Mouse (Mus musculus): Measurements from ENCODE around the gene Cyp4f16. TPM values are rescaled to one million over a fixed set of nuclear protein-coding genes. Genes with fewer than 3 reads are reported as not detected.
"Not testable (repeated sequence)": the region's sequence is repeated elsewhere in the genome, so short reads cannot be mapped to it uniquely, and the experiment has no call there.

The Cyp4f16 gene
- total RNA-seq (2017): 7.1 and 14.4 TPM in 2 replicates

- ATAC-seq (replicated peaks in 1 of 2; ENCODE audit: insufficient read depth in 1 of 2, low FRiP score in 2 of 2, low TSS enrichment in 1 of 2, low read depth in 1 of 2, poor library complexity in 2 of 2, severe bottlenecking in 2 of 2): peak; percentile 88 to 96
Observed at GRCm38 (mm10) chr17:32536051-32536866, at the start of gene Cyp4f16. TSS of gene Cyp4f16 (plus strand) at chr17:32536558.

GRCm38 (mm10) chr17:32492349-32492980 lies 43.9 kb upstream of the Cyp4f16 start:
- peak; percentile 28 to 47; a peak in 3 of 4 replicates for ATAC-seq (replicated peaks in 1 of 2; ENCODE audit: insufficient read depth in 1 of 2, low FRiP score in 2 of 2, low TSS enrichment in 1 of 2, low read depth in 1 of 2, poor library complexity in 2 of 2, severe bottlenecking in 2 of 2)

- ATAC-seq (replicated peaks in 1 of 2; ENCODE audit: insufficient read depth in 1 of 2, low FRiP score in 2 of 2, low TSS enrichment in 1 of 2, low read depth in 1 of 2, poor library complexity in 2 of 2, severe bottlenecking in 2 of 2): peak; percentile 83 to 91
Observed at GRCm38 (mm10) chr17:32494601-32495000, 41.8 kb upstream of the Cyp4f16 start.

GRCm38 (mm10) chr17:32500511-32500910 lies 35.8 kb upstream of the Cyp4f16 start:
- ATAC-seq (replicated peaks in 1 of 2; ENCODE audit: insufficient read depth in 1 of 2, low FRiP score in 2 of 2, low TSS enrichment in 1 of 2, low read depth in 1 of 2, poor library complexity in 2 of 2, severe bottlenecking in 2 of 2): not testable (repeated sequence)

- no peak for ATAC-seq (replicated peaks in 1 of 2; ENCODE audit: insufficient read depth in 1 of 2, low FRiP score in 2 of 2, low TSS enrichment in 1 of 2, low read depth in 1 of 2, poor library complexity in 2 of 2, severe bottlenecking in 2 of 2)
Observed at GRCm38 (mm10) chr17:32501051-32501450, 35.3 kb upstream of the Cyp4f16 start.

GRCm38 (mm10) chr17:32503111-32503510 lies 33.2 kb upstream of the Cyp4f16 start:
- ATAC-seq (replicated peaks in 1 of 2; ENCODE audit: insufficient read depth in 1 of 2, low FRiP score in 2 of 2, low TSS enrichment in 1 of 2, low read depth in 1 of 2, poor library complexity in 2 of 2, severe bottlenecking in 2 of 2): no peak

- ATAC-seq (replicated peaks in 1 of 2; ENCODE audit: insufficient read depth in 1 of 2, low FRiP score in 2 of 2, low TSS enrichment in 1 of 2, low read depth in 1 of 2, poor library complexity in 2 of 2, severe bottlenecking in 2 of 2): peak; percentile 42 to 52
Observed at GRCm38 (mm10) chr17:32505851-32506728, 30.3 kb upstream of the Cyp4f16 start, which contains the start of gene Cyp4f17. TSS of gene Cyp4f17 (plus strand) at chr17:32506050.

GRCm38 (mm10) chr17:32506729-32507245 lies 29.6 kb upstream of the Cyp4f16 start:
- ATAC-seq (replicated peaks in 1 of 2; ENCODE audit: insufficient read depth in 1 of 2, low FRiP score in 2 of 2, low TSS enrichment in 1 of 2, low read depth in 1 of 2, poor library complexity in 2 of 2, severe bottlenecking in 2 of 2): no peak; a peak in 2 of 4 replicates

- no peak for ATAC-seq (replicated peaks in 1 of 2; ENCODE audit: insufficient read depth in 1 of 2, low FRiP score in 2 of 2, low TSS enrichment in 1 of 2, low read depth in 1 of 2, poor library complexity in 2 of 2, severe bottlenecking in 2 of 2)
Observed at GRCm38 (mm10) chr17:32516126-32516525, 20.2 kb upstream of the Cyp4f16 start.

GRCm38 (mm10) chr17:32521981-32522380 lies 14.4 kb upstream of the Cyp4f16 start:
- no peak for ATAC-seq (replicated peaks in 1 of 2; ENCODE audit: insufficient read depth in 1 of 2, low FRiP score in 2 of 2, low TSS enrichment in 1 of 2, low read depth in 1 of 2, poor library complexity in 2 of 2, severe bottlenecking in 2 of 2)

GRCm38 (mm10) chr17:32522386-32522785 lies 14.0 kb upstream of the Cyp4f16 start:
- no peak for ATAC-seq (replicated peaks in 1 of 2; ENCODE audit: insufficient read depth in 1 of 2, low FRiP score in 2 of 2, low TSS enrichment in 1 of 2, low read depth in 1 of 2, poor library complexity in 2 of 2, severe bottlenecking in 2 of 2)

- ATAC-seq (replicated peaks in 1 of 2; ENCODE audit: insufficient read depth in 1 of 2, low FRiP score in 2 of 2, low TSS enrichment in 1 of 2, low read depth in 1 of 2, poor library complexity in 2 of 2, severe bottlenecking in 2 of 2): no peak
Observed at GRCm38 (mm10) chr17:32522816-32523215, 13.5 kb upstream of the Cyp4f16 start.

GRCm38 (mm10) chr17:32523895-32524294 lies 12.5 kb upstream of the Cyp4f16 start:
- ATAC-seq (replicated peaks in 1 of 2; ENCODE audit: insufficient read depth in 1 of 2, low FRiP score in 2 of 2, low TSS enrichment in 1 of 2, low read depth in 1 of 2, poor library complexity in 2 of 2, severe bottlenecking in 2 of 2): peak; percentile 72 to 73

GRCm38 (mm10) chr17:32526341-32526740 lies 10.0 kb upstream of the Cyp4f16 start:
- ATAC-seq (replicated peaks in 1 of 2; ENCODE audit: insufficient read depth in 1 of 2, low FRiP score in 2 of 2, low TSS enrichment in 1 of 2, low read depth in 1 of 2, poor library complexity in 2 of 2, severe bottlenecking in 2 of 2): not testable (repeated sequence)

GRCm38 (mm10) chr17:32527748-32528147 lies 8.6 kb upstream of the Cyp4f16 start:
- ATAC-seq (replicated peaks in 1 of 2; ENCODE audit: insufficient read depth in 1 of 2, low FRiP score in 2 of 2, low TSS enrichment in 1 of 2, low read depth in 1 of 2, poor library complexity in 2 of 2, severe bottlenecking in 2 of 2): no peak

- peak; percentile 86 to 92 for ATAC-seq (replicated peaks in 1 of 2; ENCODE audit: insufficient read depth in 1 of 2, low FRiP score in 2 of 2, low TSS enrichment in 1 of 2, low read depth in 1 of 2, poor library complexity in 2 of 2, severe bottlenecking in 2 of 2)
Observed at GRCm38 (mm10) chr17:32528408-32529337, 7.7 kb upstream of the Cyp4f16 start.

Measured in hematopoietic stem cell, adult 5-6 weeks (primary cell).